Mouse (Mus musculus): ENCODE results near the gene Itsn2. TPM values are rescaled to one million over a fixed set of nuclear protein-coding genes. Genes with fewer than 3 reads are reported as not detected.

The Itsn2 gene
- polyA plus RNA-seq, 1 experiment from 2014 or later = 30.4 TPM

GRCm38 (mm10) chr12:4557436-4557835, 35.0 kb upstream of the Itsn2 start:
- H3K9ac ChIP-seq (ENCODE audit: low read depth, low read length) = no peak overlapping the region
- no peaks in the 10 kb centered on the region for H3K36me3 ChIP-seq (ENCODE audit: control insufficient read depth, insufficient read depth, low read length)
- WGBS = 70% methylated on average over 3 of the region's 3 CpGs
- H3K4me3 ChIP-seq (ENCODE audit: low read length) = no peak overlapping the region
- no peak overlapping the region for H3K4me2 ChIP-seq (ENCODE audit: low read depth, low read length)
- no peaks in the 10 kb centered on the region for H3K4me1 ChIP-seq (ENCODE audit: control insufficient read depth, insufficient read depth, low read length)
- H3K27me3 ChIP-seq (replicated peaks; ENCODE audit: control insufficient read depth, insufficient read depth, low read length) = no peaks in the 10 kb centered on the region
- H3K27ac ChIP-seq (ENCODE audit: low read length) = no peak overlapping the region
- H3K9me3 ChIP-seq (ENCODE audit: control insufficient read depth, low read length) = no peaks in the 10 kb centered on the region
- no peak for ATAC-seq

GRCm38 (mm10) chr12:4558013-4558412, 34.4 kb upstream of the Itsn2 start:
- no peak overlapping the region for H3K4me3 ChIP-seq (ENCODE audit: low read length)
- H3K36me3 ChIP-seq (ENCODE audit: control insufficient read depth, insufficient read depth, low read length) = no peaks in the 10 kb centered on the region
- H3K9ac ChIP-seq (ENCODE audit: low read depth, low read length) = no peak overlapping the region
- no peak overlapping the region for H3K4me2 ChIP-seq (ENCODE audit: low read depth, low read length)
- WGBS = 93% methylated on average over 3 of the region's 3 CpGs
- no peaks in the 10 kb centered on the region for H3K27me3 ChIP-seq (replicated peaks; ENCODE audit: control insufficient read depth, insufficient read depth, low read length)
- H3K27ac ChIP-seq (ENCODE audit: low read length) = no peak overlapping the region
- H3K9me3 ChIP-seq (ENCODE audit: control insufficient read depth, low read length) = no peaks in the 10 kb centered on the region
- no peak for ATAC-seq
- H3K4me1 ChIP-seq (ENCODE audit: control insufficient read depth, insufficient read depth, low read length) = no peaks in the 10 kb centered on the region

- H3K27me3 ChIP-seq (replicated peaks; ENCODE audit: control insufficient read depth, insufficient read depth, low read length) = no peaks in the 10 kb centered on the region
- peak; percentile 28; the same call in 1 of the 2 replicates for ATAC-seq
- no peaks in the 10 kb centered on the region for H3K9me3 ChIP-seq (ENCODE audit: control insufficient read depth, low read length)
- no peaks in the 10 kb centered on the region for H3K36me3 ChIP-seq (ENCODE audit: control insufficient read depth, insufficient read depth, low read length)
- peak overlapping the region; percentile 31; the same call in 1 of the 2 replicates for H3K27ac ChIP-seq (ENCODE audit: low read length)
- 61% methylated on average over 9 of the region's 9 CpGs for WGBS
- no peak overlapping the region for H3K4me3 ChIP-seq (ENCODE audit: low read length)
- H3K4me2 ChIP-seq (ENCODE audit: low read depth, low read length) = no peak overlapping the region
- H3K9ac ChIP-seq (ENCODE audit: low read depth, low read length) = no peak overlapping the region
- H3K4me1 ChIP-seq (ENCODE audit: control insufficient read depth, insufficient read depth, low read length) = no peaks in the 10 kb centered on the region
Observed at GRCm38 (mm10) chr12:4558475-4559279, 33.8 kb upstream of the Itsn2 start.

GRCm38 (mm10) chr12:4571864-4572263, 20.6 kb upstream of the Itsn2 start:
- Histone ChIP-seq H3K36me3 (ENCODE audit: control insufficient read depth, insufficient read depth, low read length) (no peaks in the 10 kb centered on the region), H3K4me1 (ENCODE audit: control insufficient read depth, insufficient read depth, low read length) (no peaks in the 10 kb centered on the region), H3K9me3 (ENCODE audit: control insufficient read depth, low read length) (no peaks in the 10 kb centered on the region; the same call in 1 of the 2 replicates), H3K9ac (ENCODE audit: low read depth, low read length) (no peak overlapping the region), H3K27ac (ENCODE audit: low read length) (no peak overlapping the region), H3K27me3 (replicated peaks; ENCODE audit: control insufficient read depth, insufficient read depth, low read length) (no peaks in the 10 kb centered on the region), H3K4me2 (ENCODE audit: low read depth, low read length) (no peak overlapping the region), H3K4me3 (ENCODE audit: low read length) (no peak overlapping the region)
- WGBS = 17% methylated on average over 5 of the region's 5 CpGs
- ATAC-seq = peak; percentile 94

- Histone ChIP-seq H3K36me3 (ENCODE audit: control insufficient read depth, insufficient read depth, low read length) (no peaks in the 10 kb centered on the region), H3K4me1 (ENCODE audit: control insufficient read depth, insufficient read depth, low read length) (no peaks in the 10 kb centered on the region), H3K4me2 (ENCODE audit: low read depth, low read length) (no peak overlapping the region), H3K9me3 (ENCODE audit: control insufficient read depth, low read length) (no peaks in the 10 kb centered on the region), H3K27ac (ENCODE audit: low read length) (no peak overlapping the region), H3K9ac (ENCODE audit: low read depth, low read length) (no peak overlapping the region), H3K4me3 (ENCODE audit: low read length) (no peak overlapping the region), H3K27me3 (replicated peaks; ENCODE audit: control insufficient read depth, insufficient read depth, low read length) (no peaks in the 10 kb centered on the region)
- peak; percentile 72 for ATAC-seq
- 72% methylated on average over 4 of the region's 4 CpGs for WGBS
Observed at GRCm38 (mm10) chr12:4574065-4574464, 18.4 kb upstream of the Itsn2 start.

- ATAC-seq = no peak
- Histone ChIP-seq H3K9ac (ENCODE audit: low read depth, low read length) (no peak overlapping the region), H3K4me2 (ENCODE audit: low read depth, low read length) (no peak overlapping the region), H3K9me3 (ENCODE audit: control insufficient read depth, low read length) (no peaks in the 10 kb centered on the region), H3K4me3 (ENCODE audit: low read length) (no peak overlapping the region), H3K4me1 (ENCODE audit: control insufficient read depth, insufficient read depth, low read length) (no peaks in the 10 kb centered on the region), H3K27ac (ENCODE audit: low read length) (no peak overlapping the region), H3K36me3 (ENCODE audit: control insufficient read depth, insufficient read depth, low read length) (no peaks in the 10 kb centered on the region), H3K27me3 (replicated peaks; ENCODE audit: control insufficient read depth, insufficient read depth, low read length) (no peaks in the 10 kb centered on the region)
Observed at GRCm38 (mm10) chr12:4582326-4582725, 10.1 kb upstream of the Itsn2 start.

- no peaks in the 10 kb centered on the region for H3K4me1 ChIP-seq (ENCODE audit: control insufficient read depth, insufficient read depth, low read length)
- no peaks in the 10 kb centered on the region for H3K9me3 ChIP-seq (ENCODE audit: control insufficient read depth, low read length)
- 79% methylated on average over 2 of the region's 2 CpGs for WGBS
- H3K9ac ChIP-seq (ENCODE audit: low read depth, low read length) = no peak overlapping the region
- H3K4me2 ChIP-seq (ENCODE audit: low read depth, low read length) = no peak overlapping the region
- ATAC-seq = no peak
- H3K4me3 ChIP-seq (ENCODE audit: low read length) = no peak overlapping the region
- H3K36me3 ChIP-seq (ENCODE audit: control insufficient read depth, insufficient read depth, low read length) = no peaks in the 10 kb centered on the region; the same call in 1 of the 2 replicates
- H3K27me3 ChIP-seq (replicated peaks; ENCODE audit: control insufficient read depth, insufficient read depth, low read length) = no peaks in the 10 kb centered on the region
- H3K27ac ChIP-seq (ENCODE audit: low read length) = no peak overlapping the region
Observed at GRCm38 (mm10) chr12:4587846-4588245, 4.6 kb upstream of the Itsn2 start.

GRCm38 (mm10) chr12:4588603-4589002, 3.8 kb upstream of the Itsn2 start:
- Histone ChIP-seq H3K27me3 (replicated peaks; ENCODE audit: control insufficient read depth, insufficient read depth, low read length) (no peaks in the 10 kb centered on the region), H3K4me2 (ENCODE audit: low read depth, low read length) (no peak overlapping the region), H3K4me3 (ENCODE audit: low read length) (no peak overlapping the region), H3K9me3 (ENCODE audit: control insufficient read depth, low read length) (no peaks in the 10 kb centered on the region), H3K9ac (ENCODE audit: low read depth, low read length) (no peak overlapping the region), H3K27ac (ENCODE audit: low read length) (no peak overlapping the region), H3K36me3 (ENCODE audit: control insufficient read depth, insufficient read depth, low read length) (no peaks in the 10 kb centered on the region; the same call in 1 of the 2 replicates), H3K4me1 (ENCODE audit: control insufficient read depth, insufficient read depth, low read length) (no peaks in the 10 kb centered on the region)
- WGBS = 74% methylated on average over 3 of the region's 3 CpGs
- no peak for ATAC-seq

- WGBS = 56% methylated on average over 6 of the region's 6 CpGs
- H3K4me1 ChIP-seq (ENCODE audit: control insufficient read depth, insufficient read depth, low read length) = peaks cover 8% of the 10 kb centered on the region
- ATAC-seq = no peak
- peak overlapping the region; percentile 73; the same call in 1 of the 2 replicates for H3K4me2 ChIP-seq (ENCODE audit: low read depth, low read length)
- H3K9ac ChIP-seq (ENCODE audit: low read depth, low read length) = peak overlapping the region; percentile 94
- H3K27me3 ChIP-seq (replicated peaks; ENCODE audit: control insufficient read depth, insufficient read depth, low read length) = no peaks in the 10 kb centered on the region
- no peaks in the 10 kb centered on the region for H3K9me3 ChIP-seq (ENCODE audit: control insufficient read depth, low read length)
- peak overlapping the region; percentile 84 for H3K4me3 ChIP-seq (ENCODE audit: low read length)
- no peak overlapping the region for H3K27ac ChIP-seq (ENCODE audit: low read length)
- H3K36me3 ChIP-seq (ENCODE audit: control insufficient read depth, insufficient read depth, low read length) = no peaks in the 10 kb centered on the region; the same call in 1 of the 2 replicates
Observed at GRCm38 (mm10) chr12:4592025-4592424, 413 bp upstream of the Itsn2 start.
